Mouse (Mus musculus): ENCODE measurements around the gene Add3.

The Add3 gene

DNA sequence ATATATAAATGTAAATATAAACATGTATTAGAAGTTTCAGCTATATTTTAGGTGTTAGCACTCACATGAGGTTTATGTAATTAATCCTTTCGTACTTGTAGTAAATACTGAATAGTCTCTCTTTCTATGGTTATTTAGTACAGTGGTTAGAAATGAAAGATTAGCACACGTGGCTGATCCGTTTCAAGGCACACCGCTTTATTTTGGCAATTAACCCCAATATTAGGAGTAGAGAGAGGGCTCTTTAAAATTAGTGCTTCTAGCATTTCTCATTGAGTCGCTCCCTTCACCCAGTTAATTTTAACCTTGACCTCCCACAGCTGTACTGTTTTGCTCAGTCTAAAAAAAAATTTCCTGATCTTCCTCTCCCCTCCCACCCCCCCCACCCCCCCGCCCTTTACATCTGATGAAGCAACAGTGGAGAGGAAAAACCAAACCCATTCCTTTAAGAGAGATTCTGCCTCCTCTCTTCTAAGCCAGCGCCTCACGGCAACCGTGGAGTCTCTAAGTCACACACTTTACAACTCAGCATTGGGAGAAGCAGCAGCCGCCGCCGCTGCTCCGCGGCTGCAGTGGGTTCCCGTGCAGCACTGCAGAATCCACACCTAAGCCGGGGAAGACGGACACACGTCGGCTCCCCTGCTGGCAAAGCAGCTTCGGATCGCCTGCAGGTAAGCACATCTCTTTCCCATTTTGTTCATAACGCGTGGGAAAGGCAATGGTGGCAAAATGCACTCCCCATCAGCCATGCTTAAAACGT, at the start of gene Add3:
TSS of gene Add3 (plus strand) at position 400 of the 760 bp plus-strand sequence.
- DNase-seq = peak; percentile 59 to 67

DNA sequence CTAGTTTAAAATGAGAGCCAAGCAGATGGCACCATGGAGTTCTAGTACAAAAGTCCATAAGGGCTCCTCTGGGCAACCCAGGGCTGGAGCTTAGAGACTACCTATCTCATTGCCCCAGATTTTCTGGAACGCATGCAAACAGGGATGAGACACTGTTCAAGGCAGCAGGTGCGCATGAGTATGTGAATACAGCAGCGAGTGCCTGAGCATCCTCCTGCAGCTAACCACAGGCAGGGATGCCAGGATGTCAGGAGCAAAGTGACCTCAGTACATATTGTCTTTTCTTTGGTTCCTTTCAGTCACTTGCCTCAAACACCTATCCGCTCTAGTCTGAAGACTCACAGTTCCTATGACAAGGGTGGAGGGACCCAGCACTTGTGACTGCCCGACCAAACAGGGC, 49.6 kb upstream of the Add3 start:
- DNase-seq = peak; percentile 42 to 53

DNA sequence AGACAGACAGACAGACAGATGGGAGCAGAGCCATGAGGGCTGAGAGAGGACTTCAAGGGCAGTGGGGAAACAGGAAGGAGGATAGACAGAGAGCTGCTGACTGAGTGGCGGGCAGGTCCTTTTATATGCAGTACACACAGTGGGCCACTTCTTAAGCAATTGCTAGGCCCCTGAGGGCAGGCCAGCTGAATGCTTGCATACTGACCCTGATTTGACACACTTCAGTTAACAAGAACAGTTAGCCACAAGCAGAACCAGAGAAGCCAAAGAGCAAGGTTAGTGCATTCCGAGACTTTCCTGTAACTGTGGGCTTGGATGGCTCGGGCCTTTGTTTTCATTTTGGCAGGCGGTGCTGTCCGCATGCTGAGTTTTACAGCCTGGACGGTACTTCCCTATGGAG, 48.0 kb upstream of the Add3 start:
- no peak for DNase-seq

DNA sequence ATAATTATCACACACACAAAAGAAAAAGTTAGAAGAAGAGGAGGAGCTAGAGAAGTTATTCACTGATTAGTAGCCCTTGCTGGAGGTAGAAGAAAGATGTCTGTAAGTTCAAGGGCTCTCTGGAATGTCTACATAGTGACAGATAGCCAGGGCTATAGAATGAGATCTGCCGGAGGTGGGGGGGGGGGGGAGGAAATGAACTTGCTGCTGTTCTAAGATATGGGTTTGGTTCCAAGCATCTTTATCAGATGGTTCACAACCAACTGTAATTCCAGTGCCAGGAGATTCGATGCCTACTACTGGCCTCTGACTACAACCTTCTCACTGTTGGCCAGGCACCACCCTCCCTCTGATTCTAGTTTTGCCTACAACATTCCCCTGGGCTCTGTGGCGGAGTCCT, 46.9 kb upstream of the Add3 start:
- DNase-seq = no peak

DNA sequence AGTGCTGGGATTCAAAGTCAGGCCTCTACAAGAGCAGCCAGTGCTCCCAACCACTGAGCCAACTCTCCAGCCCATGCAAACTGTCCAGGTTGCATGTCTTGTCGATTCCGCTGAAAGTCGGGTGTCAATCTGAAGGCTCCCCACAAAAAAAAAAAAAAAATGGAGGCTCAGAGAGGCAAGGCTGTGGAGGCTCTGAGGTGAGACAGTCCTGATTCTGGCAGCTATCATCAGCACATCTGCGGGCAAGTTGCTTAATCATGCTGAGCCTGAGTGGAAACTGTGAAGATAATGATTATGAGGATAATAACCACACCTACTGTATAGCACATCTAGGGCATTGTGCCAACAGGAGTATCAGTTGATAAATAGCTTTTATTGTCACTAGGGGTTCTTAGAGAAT, 45.6 kb upstream of the Add3 start:
- DNase-seq = no peak

DNA sequence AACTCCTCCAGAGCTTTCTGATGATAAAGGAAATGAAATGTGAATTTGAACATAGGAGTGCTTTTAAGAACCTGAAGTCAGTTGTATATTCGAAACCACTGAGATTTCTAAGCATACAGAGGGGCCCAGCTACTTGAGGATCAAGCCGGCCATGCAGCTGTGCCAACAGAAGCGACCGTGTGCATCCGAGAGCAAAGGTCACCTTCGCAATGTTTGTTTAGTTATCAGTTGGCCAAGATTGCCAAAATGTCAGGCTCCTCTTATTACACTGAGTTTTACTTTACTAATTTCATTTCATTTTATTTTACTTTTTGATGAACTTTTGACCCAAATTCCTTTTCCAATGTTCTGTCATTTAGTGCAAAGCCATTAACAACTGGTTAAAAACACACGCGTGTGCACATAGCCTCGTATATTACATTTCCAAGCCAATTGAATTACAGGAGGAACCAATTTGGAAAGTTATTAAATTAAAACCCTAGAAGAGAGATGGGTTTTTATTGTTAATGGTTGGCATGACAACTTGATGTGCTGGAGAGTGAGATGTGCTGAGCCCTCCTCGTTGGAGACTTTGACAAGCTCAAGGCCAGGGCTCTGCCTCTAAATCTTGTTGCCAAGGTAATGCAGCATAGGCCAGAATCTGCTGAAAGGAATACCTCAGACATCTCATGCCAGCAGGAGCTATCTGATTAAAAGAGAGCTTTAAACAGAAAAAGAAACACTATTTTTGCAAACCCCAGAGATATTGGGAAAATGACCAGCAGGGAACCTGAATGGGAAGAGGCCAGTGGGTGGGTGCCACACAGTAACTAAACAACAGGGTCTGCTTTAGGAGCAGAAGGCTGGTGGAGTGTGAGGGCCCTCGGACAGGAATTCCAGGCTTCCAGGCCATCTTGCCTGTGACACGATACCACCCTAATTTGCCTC, 38.6 kb upstream of the Add3 start:
- DNase-seq = no peak

DNA sequence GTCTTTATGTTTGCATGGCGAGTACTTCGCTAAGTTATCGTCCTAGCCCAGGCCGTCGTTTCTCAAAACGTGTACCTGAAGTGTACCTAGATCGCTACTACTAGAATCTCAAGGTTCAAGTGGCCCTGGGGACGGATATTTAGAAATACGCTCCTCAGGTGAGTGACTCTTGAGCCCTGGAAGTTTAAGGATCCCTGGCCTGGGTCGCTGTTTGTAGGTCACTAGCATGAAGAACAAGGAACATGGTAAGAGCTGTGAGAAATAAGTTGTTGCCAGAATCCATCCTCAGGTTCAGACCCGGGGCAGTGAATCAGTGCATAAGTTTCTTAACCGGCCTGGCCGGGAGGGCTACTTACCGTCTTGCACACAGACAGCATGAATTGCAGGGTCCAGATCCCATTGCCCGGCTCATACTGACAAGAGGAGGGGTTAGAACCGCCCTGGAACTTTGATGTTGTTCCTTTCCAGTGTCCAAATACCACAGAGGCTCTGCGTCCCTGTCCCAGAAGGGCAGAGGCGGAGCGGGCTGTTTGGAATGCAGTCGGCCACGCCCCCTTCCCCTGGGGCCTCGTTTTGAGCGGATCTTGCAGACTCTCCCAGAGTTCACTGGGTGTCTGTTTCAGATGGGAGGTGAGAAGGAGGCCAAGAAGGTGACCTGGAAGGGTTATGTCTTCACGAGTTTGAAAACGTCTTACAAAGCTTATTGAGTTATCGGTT, 34.7 kb upstream of the Add3 start:
- DNase-seq = no peak

DNA sequence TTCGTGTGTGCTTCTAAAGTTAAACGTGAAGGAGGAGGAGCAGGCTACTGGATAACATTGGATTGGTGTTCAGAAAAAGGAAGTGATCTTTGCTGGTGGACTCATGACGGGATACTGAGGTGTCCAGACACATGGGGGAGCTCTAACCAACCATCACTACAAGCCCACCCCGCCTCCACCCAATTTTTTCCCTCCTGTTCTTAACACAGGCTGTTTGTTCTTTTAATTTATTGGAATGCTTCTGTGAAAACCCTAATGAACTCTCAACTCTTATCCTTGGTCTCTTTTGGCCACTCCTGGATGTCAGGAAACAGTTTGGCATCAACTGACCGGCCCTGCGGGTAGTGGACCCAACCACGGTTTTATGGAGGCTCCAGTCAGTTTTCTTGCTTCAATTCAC, 33.3 kb upstream of the Add3 start:
- DNase-seq = no peak

DNA sequence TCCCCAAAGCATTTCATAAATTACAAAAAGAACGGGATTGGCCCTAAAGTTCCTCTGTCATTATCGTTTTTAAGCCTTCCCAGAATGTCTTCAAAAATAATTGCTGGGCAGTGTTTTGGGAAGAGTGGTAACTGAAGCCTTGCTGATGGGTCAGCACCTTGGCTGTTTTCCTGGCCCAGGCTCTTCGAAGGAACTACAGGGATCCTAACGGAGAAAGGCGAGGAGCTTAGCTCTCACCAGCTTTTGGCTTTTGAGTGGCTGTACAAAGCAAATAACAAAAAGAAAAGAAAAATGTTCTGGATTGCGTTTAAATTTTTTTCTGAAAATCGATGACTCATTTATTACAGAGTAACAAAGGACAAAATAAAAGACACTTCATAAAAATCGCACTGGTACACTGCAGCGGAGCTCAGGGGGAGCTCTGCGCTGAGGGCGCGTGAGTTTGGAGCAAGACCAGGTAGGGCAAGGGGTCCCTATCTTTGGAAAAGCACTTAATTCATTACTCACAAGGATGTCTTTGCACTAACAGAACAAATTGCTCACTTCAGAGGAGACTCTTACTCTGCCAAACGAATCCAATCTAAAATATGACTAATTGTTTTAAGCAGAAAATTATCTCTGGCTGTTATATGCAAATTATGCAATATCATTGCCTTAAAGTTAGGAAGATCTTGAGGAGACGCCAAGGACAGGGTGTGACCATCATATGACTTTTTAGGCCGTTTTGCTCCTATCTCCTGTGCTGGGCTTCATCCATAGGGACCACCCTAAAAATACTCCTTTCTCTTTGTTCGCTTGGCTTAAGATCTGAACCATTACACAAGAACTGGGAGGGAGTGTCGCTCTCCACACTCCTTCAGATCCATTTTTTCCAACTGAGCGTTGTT, 32.6 kb upstream of the Add3 start:
- DNase-seq = no peak

DNA sequence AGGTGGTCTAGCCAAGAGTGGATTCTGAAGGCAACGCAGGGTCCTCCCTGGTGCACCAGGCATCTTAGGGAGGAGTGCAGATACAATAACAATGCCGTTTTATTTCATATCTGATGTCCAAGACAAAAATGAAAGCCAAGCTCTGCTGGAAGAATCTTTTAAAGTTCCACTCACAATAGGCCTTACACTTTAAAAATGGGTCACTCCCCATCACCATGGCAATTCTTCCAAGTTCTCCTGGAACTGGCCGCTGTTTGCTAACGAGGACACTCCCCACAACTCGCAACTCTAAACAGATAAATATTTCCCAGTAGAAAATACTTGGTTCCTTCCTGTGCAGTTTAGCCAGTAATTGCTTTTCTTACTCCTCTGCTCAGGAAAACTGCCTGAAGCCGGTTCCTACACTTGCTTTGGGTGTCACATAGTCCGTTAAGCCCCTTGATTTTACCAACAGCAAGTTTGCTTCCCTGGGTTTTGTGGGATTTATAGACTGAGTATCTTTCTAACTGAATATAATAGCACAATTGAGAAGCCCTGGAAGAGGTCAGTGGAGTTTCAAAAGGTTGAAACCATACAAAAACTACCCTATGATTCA, 28.1 kb upstream of the Add3 start:
- DNase-seq = no peak

DNA sequence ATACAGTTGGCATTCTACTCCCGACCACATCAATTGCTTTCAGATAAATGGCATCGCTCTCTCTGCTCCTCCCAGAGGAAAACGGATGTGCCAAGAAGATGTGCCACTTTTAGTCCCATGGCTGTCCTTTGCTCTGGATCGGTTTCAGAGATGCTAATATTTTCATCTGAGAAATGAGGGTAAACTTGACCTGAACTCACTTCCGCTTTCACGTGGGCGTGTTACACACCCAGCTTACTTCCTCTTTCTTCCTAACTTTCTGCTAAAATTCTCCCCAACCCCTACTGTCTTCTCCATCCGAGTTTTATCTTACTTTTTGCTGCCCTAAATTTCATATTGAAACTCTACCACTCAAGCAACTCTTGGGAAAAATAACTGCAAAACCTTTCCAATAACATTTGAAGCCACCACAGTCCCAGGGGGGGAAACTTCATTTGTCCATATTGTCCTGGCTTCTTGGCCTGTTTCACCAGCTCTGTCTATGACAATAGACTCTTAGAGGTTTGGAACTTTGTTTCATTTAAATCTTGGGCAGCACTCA, 20.9 kb upstream of the Add3 start:
- DNase-seq = no peak

DNA sequence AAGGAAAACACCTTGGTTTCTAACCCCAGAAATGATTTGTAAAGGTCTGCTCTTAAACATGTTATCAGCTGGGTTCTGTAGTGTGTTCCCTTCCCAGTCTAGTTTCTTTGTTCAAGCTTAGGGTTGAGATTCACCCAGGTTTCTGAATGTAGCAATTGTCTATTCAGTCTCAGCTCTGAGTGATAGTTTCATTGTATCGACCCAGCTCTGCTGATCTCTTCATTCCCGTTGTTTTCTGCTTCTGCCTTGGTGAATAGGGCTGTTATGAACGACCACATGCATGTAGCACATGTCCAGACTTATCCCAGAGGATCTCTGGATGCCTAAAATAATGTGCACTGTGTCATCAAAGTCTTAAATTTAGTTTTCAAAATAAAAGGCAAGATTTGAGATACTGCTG, 19.8 kb upstream of the Add3 start:
- DNase-seq = no peak

DNA sequence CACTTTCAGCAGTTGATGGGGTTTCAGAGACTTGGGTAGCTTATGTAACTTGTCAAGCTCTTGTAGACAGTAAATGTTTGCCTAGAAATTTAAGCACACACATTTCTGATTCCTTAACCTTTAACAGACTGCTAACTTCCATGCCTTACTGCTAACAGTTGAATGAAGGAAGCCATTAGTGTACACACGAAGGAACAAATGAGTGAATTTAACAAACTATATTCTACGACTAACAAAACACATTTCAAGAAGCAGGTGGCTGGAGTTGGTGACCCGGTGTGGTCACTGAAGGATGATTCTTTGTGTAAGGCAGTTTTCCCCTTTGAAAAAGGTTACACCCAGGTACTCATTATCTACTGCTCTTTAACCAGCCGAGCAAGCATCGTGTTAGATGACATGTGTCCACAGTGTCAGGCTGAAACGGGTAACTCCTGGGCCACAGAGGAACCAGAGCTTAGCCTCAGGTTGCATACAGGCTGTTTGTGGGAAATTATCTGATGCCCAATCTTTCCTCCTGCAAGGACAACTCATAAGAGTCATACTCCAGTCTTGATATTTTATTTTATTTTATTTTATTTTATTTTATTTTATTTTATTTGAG, 17.5 kb upstream of the Add3 start:
- DNase-seq = no peak

DNA sequence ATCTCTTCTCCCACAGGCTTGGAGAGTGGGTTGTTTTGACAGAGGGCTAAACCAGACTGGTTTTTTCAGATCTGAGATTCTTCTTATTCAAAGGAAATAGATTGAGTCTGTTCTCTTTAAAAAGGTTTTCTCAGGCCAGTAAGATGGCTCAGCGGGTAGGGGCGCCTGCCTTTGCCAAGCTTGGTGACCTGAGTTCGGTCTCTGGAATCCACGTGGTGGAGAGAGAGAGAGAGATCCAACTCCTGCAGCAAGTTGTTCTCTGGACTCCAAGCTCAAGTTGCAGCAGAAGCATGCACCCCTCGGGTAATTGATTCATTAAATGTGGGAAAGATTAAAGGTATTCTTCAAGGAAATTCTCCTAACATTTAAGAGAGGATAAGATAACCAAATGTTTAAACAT, 16.9 kb upstream of the Add3 start:
- DNase-seq = no peak

DNA sequence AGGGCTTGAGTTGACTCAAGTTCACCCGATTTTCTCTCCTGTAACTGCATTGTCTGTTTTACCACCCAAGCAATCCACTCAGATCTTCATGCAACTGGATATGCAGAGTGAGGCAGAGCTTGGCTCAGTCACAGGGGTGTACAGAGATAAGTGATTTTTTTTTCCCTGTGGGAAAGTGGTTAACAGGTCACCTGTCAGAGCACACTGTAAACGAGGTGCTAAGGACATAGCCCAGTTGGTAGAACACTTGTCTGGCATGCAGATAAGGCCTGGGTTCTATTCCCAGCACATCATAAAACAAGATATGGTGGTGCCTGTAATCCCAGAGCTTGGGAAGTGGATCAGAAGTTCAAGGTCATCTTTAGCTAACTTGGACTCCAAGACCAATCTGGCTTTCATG, 14.6 kb upstream of the Add3 start:
- DNase-seq = no peak

DNA sequence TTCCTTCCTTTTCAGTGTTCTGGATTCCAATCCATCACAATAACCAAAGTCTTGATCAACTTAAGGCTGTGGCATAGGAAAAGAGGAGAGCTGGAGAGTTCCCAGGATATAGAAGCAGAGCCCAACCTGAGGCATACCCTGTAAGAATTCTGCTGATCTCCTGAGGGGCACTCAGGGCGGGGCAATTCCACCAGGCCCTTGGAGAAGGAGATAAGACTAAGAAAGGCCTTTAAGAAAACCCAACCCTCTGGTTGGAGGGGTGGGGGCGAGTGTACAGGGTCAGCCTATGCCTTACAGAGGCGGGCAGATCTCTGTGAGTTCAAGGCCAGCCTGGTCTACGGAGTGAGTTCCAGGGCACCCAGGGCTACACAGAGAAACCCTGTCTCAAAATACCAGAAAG, 13.7 kb upstream of the Add3 start:
- no peak for DNase-seq

DNA sequence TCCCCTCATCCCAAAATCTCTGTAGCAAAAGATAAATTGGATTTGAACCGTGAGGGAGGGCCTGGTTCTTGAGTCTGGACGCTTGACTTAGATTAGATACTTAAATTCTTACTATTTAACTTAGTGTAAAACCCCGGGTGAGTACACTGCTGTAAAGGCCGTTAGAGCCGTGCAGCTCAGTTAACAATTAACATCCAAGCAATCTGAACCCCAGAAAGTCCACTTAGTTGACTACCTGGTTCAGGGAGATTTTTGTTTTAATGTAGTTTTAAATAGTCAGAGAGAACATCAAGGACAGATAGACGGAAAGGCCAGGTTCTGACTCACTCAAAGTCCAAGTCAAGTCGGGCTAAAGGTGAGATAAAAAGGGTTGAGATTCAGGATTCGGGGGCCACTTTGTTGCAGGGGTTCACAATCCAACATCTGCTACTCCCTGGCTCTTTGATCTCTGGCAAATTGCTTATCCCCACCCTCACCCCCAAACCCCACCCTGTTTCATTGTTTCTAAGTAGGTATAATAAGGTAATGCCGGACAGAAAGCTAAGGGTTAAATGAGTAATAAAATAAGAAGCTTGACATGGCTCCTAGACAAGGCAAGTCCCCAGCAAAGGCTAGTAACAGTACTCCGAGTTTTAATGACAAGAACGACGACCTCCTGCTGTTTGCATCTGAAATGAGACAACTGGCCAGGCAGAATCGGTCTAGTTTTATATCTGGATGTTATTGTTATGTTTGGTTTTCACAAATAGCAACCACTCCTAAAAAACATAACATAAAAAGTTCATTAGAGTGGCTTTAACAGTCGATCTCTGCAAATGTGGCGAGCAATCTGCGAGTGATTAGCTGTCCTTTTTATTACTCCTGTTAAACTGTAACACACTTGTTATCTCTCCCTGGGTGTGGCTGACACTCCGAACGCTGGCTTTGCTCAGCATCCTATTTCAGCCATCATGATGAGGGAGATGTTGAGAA, 12.6 kb upstream of the Add3 start:
- no peak for DNase-seq

DNA sequence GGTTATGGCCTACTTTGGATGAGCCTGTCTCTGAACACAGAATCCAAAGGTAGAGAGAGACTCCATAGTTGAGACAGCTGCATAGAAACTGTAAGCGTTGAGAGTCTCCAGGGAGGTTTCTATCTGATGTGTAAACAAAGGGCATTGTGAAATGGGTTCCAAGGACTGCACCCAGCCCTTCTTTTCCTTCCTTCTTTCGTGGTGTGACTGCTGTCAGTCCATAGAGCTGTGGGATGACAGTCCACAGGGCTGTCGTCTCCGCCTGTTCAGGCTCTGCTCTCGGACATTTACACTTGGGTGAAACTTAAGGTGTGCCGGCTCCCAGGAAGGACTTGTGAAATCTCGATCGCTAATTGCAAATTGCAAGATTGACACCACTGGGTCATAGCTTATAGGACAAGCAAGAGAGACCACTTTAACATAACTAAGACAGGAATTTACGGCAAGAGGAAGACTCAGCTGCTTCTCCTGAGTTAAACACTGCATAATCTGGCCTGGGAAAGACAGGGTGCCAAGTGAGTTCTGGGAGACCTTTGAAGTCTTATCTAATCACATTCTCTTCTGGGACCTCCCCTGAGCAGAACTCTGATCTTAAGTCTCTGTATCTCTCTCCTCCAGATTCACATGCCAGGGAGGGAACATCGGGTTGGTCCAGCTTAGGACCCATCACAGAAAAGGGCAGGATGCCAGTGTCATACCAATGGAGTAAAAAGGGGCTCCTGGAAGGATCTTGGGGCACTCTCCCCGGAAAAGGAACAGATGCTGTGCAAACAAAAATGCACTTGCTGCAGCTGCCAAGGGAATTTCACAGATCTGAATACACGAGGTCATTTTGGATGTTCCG, 11.5 kb upstream of the Add3 start:
- DNase-seq = no peak

All from cerebellum, adult 18-20 months (tissue).